Comparison of ENCODE assay signal across 1 mouse cellular context in the genomic region with DNA sequence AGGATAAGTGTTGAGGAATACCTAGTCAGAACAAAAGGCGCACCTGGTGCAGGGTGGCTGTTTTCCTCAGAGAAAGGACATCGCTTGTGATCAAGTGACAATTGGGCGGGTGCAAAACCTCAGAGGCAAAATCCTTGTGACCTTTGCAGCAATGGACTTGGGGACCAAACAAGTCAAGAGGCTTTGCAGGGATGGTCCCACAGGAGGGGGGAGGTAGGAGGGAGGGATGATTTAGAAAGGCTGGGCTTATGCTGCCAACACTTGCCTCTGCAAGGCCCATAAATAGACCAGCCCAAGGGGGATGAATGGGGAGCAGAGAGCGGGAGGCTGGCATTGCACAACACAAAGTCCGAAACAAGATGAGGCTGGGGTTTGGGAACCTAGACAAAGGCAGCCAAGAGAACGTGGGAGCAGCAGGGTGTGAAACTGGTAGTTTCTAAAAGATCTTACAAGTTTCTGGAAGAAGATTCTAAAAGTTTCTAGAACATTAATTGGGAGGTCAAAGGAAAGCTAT.
TF ChIP-seq lines count a peak whose summit lies in the region.

No protein-coding gene starts in this region.

TF ChIP-seq in CH12.LX, 34 proteins besides CTCF, POLR2A, EP300 and RAD21:
- no peak for TF ChIP-seq MXI1 (IDR thresholded peaks at IDR 0.05; ENCODE audit: low read depth, low read length)
